Mouse (Mus musculus) kidney, embryonic 15.5 days (tissue): ENCODE results near the gene Klf5. TPM values are rescaled to one million over a fixed set of nuclear protein-coding genes. Genes with fewer than 3 reads are reported as not detected.

Experiments used
- ATAC-seq: fragments of 200-750 bp; cut with Nextera tagmentation; replicated peaks from 2 replicates; pipeline ENCODE4 v1.8.0; 2017; ENCODE audit warnings: moderate TSS enrichment; ENCODE audit not compliant: low FRiP score
- H3K27ac ChIP-seq: fragments of 300-500 bp; sonication (generic); 2 replicates; pipeline ENCODE4 v1.5.1; 2015; ENCODE audit warnings: mild to moderate bottlenecking, inconsistent platforms
- H3K27me3 ChIP-seq: fragments of 300-500 bp; sonication (generic); 2 replicates; pipeline ENCODE4 v1.6.1; 2015; ENCODE audit warnings: inconsistent platforms
- H3K36me3 ChIP-seq: fragments of 300-500 bp; sonication (generic); 2 replicates; pipeline ENCODE4 v1.6.1; 2015; ENCODE audit warnings: inconsistent platforms
- H3K4me1 ChIP-seq: fragments of 300-500 bp; sonication (generic); 2 replicates; pipeline ENCODE4 v1.6.1; 2015; ENCODE audit warnings: inconsistent platforms
- H3K4me2 ChIP-seq: fragments of 300-500 bp; sonication (generic); 2 replicates; pipeline ENCODE4 v1.6.1; 2015; ENCODE audit warnings: moderate library complexity, mild to moderate bottlenecking, inconsistent platforms
- H3K4me3 ChIP-seq: fragments of 300-500 bp; sonication (generic); replicated peaks from 2 replicates; pipeline ENCODE4 v1.5.1; 2015; ENCODE audit warnings: mild to moderate bottlenecking, inconsistent platforms
- H3K9ac ChIP-seq: fragments of 300-500 bp; sonication (generic); 2 replicates; pipeline ENCODE4 v1.6.1; 2015; ENCODE audit warnings: mild to moderate bottlenecking, inconsistent platforms
- H3K9me3 ChIP-seq: fragments of 300-500 bp; sonication (generic); replicated peaks from 2 replicates; pipeline ENCODE4 v1.6.1; 2016; ENCODE audit warnings: inconsistent platforms
- WGBS: fragments of 180-500 bp; shearing (Covaris S2); methylation state at CpG from one replicate; pipeline ENCODE4 v1.1.7; 2015; ENCODE audit warnings: mixed read lengths; 5-methylcytosine and 5-hydroxymethylcytosine counted together
- polyA plus RNA-seq: library from polyadenylated mRNA; unstranded; fragments of >200 nt; fragmentation: Nextera tagmentation; extraction: Ambion mirVana; gene quantifications from 2 replicates; pipeline ENCODE4 v1.2.1, GENCODE M21; 2015

Klf5 gene
- polyA plus RNA-seq, 1 experiment from 2014 or later, result 8.6 TPM

DNA sequence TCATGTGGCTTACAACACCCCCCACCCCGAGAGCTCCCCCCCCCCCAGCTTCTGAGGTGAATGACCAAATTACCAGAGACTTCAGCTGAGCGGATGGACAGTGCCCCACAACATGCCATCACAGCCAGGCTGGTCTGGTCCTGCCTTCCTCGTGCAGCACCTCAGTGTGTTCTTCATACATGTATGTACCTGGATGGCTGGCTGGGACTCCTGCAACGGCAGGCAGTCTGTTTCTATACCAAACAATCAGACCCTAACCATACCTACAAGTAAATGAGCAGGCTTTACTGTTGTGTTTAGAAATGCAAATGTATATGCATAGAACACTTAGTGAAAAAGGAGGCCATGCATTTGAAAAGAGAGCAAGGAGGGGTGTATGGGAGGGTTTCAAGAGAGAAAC, 54.5 kb downstream of the Klf5 start:
- H3K9me3 ChIP-seq, result no peaks in the 10 kb centered on the region
- H3K4me2 ChIP-seq, result no peak overlapping the region
- ATAC-seq, result no peak
- H3K4me1 ChIP-seq, result 0 out of 2 replicates have a peak, but pooled peaks cover 2% of the 10 kb centered on the region
- H3K4me3 ChIP-seq, result no peak overlapping the region
- no peaks in the 10 kb centered on the region for H3K27me3 ChIP-seq
- 47% methylated on average over 4 of the region's 4 CpGs for WGBS
- no peaks in the 10 kb centered on the region for H3K36me3 ChIP-seq
- H3K27ac ChIP-seq, result no peak overlapping the region
- no peak overlapping the region for H3K9ac ChIP-seq

DNA sequence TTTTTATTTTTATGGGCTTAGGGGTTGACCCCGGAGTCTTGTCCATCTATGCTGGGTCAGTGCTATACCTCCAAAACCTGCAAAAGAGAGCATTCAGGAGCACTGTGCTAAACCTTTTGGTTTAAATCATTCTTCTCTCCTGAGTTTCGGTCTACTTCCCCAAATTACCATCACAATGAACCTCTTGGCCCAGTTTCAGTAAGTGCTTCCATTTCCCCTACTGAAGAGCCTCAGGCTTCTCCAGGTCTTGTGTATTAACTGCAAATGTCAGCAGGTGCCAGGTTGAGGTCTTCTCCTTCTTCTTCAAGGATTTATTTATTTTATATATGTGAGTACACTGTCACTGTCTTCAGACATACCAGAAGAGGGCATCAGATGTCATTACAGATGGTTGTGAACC, 55.6 kb downstream of the Klf5 start:
- ATAC-seq, result no peak
- WGBS, result 69% methylated on average over 2 of the region's 2 CpGs

DNA sequence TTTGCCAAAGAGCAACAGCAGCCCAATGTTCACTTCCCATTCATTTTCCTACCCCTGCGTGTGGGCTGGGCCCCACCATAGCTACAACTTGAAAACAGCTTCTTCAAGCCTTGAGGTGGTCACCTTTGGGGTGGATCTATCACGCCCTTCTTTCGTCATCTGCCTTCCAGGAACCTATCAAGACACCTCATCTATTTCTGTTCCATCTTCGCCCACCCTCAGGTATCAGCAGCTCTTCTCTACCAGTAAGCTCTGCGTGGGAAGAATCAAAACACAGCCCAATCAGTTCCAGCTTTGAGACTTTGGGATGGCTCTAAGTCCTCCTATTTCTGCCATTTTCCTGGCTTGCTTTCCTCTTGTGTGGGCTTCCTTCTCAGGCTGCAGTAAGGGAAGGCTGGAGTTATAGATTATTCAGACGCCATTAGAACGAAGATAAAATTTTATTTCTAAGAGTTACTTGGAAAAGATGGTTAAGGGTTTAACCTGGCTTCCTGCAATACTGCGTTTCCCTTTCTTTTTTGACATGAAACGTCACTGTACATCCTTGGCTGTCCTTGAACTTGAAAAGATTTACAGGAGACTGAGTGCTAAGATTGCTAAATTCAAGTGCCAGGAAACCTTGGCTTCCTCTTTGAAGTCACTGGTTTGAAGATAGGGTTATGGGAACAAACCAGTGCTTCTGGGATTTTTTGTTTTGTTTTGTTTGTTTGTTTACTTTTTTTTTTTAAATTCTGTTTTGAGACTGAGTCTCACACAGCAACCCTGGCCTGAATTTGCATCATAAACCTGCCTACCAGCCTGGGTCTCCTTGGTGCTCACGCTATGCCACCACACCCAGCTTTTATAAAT, 56.5 kb downstream of the Klf5 start:
- ATAC-seq, result no peak
- no peak overlapping the region for H3K4me2 ChIP-seq
- no peaks in the 10 kb centered on the region for H3K27me3 ChIP-seq
- H3K4me3 ChIP-seq, result no peak overlapping the region
- H3K36me3 ChIP-seq, result no peaks in the 10 kb centered on the region
- 87% methylated on average over 10 of the region's 10 CpGs for WGBS
- H3K9ac ChIP-seq, result no peak overlapping the region
- H3K27ac ChIP-seq, result no peak overlapping the region
- no peaks in the 10 kb centered on the region for H3K4me1 ChIP-seq
- no peaks in the 10 kb centered on the region for H3K9me3 ChIP-seq

More for the DNA sequence above, 55.6 kb downstream of the Klf5 start:
- Histone ChIP-seq H3K27ac (no peak overlapping the region), H3K36me3 (no peaks in the 10 kb centered on the region), H3K4me3 (no peak overlapping the region), H3K9ac (no peak overlapping the region), H3K9me3 (no peaks in the 10 kb centered on the region), H3K4me2 (no peak overlapping the region), H3K27me3 (no peaks in the 10 kb centered on the region), H3K4me1 (no peaks in the 10 kb centered on the region)

DNA sequence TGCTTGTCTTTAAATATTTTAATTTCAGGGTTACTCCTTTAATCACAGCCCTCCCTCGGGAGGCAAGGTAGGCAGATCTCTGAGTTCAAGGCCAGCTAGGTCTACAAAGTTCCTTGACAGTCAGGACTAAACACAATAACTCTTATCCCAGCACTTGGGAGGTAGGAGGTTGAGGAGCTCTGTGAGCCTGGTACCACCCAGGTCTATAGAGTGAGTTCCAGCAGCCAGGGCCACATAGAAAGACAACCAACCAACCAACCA, 57.0 kb downstream of the Klf5 start:
- ATAC-seq, result no peak
- Histone ChIP-seq H3K27ac (no peak overlapping the region), H3K4me2 (no peak overlapping the region), H3K27me3 (no peaks in the 10 kb centered on the region), H3K9ac (no peak overlapping the region), H3K4me3 (no peak overlapping the region), H3K4me1 (no peaks in the 10 kb centered on the region), H3K36me3 (no peaks in the 10 kb centered on the region), H3K9me3 (no peaks in the 10 kb centered on the region)
- 87% methylated on average over 1 of the region's 1 CpGs for WGBS

DNA sequence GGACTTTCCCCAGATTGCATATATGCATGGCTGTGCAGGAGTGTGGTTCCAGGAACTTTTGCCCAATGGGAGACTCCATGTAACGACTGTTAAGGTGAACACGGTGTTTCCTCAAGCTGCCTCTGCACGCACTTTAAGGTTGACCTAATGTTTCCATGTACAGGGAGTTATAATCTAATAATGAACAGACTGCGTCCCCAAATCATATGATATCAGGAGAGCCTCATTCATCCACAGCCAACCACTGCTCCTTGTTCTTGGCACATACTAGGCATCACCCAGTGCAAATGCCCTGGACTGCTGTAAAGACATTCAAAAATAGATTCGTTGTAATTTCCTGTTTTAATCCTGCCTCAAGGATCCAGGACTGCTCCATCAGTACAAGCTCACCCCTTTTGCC, 64.5 kb downstream of the Klf5 start:
- H3K27ac ChIP-seq, result no peak overlapping the region
- 92% methylated on average over 5 of the region's 5 CpGs for WGBS

DNA sequence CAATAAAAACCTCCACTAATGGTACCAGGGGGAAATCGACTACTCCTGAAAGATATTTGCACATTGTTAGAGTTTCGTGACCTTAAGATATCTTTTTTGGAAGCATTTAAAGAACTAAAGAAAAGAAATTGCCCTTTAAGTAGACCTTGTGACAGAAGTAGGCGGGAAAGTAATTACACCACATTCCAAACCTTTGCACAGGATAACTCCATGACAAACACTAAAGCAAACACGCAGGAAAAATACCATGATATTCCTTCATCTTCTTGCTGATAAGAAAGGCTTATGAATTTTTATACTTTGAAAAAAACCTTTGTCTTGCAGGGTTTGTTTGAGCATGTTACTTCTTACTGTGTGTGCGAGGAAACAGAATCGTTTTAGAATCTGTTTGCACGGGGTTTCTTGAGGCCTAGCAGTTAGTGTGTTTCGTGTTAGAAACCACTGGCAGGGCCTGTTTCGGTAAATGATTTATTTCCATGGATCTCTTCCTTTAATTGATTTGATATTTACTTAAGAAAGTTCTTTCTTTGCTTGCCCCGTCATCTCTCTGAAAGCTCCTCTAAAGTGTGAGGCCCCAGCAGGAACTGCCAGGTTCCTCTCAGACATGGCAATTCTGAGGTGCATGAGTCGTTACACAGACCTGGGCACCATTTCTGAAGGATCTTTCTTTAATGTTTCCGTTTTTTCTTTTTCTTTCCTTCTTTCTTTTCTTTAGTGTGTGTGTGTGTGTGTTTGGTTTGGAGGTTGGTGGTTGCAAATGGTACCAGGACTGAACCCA, 65.7 kb downstream of the Klf5 start:
- Histone ChIP-seq H3K4me2 (no peak overlapping the region), H3K4me1 (peaks cover 16% of the 10 kb centered on the region), H3K36me3 (no peaks in the 10 kb centered on the region), H3K27me3 (no peaks in the 10 kb centered on the region), H3K9ac (no peak overlapping the region), H3K9me3 (no peaks in the 10 kb centered on the region), H3K27ac (no peak overlapping the region), H3K4me3 (no peak overlapping the region)
- WGBS, result 55% methylated on average over 12 of the region's 12 CpGs
- ATAC-seq, result no peak

More for the DNA sequence above, 64.5 kb downstream of the Klf5 start:
- Histone ChIP-seq H3K36me3 (no peaks in the 10 kb centered on the region), H3K4me3 (no peak overlapping the region), H3K27me3 (no peaks in the 10 kb centered on the region), H3K4me1 (peaks cover 16% of the 10 kb centered on the region), H3K9me3 (no peaks in the 10 kb centered on the region), H3K9ac (no peak overlapping the region), H3K4me2 (no peak overlapping the region)
- no peak for ATAC-seq

Other genes with a start within 250 kb of the Klf5 start
- 18.5 and 20.7 TPM in 2 replicates for gene Pibf1, start 199.3 kb upstream of the Klf5 start, polyA plus RNA-seq
- gene Dis3, start 198.9 kb upstream of the Klf5 start, polyA plus RNA-seq, result 29.6 and 31.5 TPM in 2 replicates